Mouse (Mus musculus): ENCODE results near the gene Mrps9. TPM values are rescaled to one million over a fixed set of nuclear protein-coding genes. Genes with fewer than 3 reads are reported as not detected.

Gene Mrps9
- 49.6 and 53.8 TPM in 2 replicates for polyA plus RNA-seq (2016; fragmentation: Nextera tagmentation; extraction: Ambion mirVana)

- Histone ChIP-seq H3K4me1 (replicated peaks) (peaks cover 16% of the 10 kb centered on the region), H3K27me3 (ENCODE audit: insufficient read depth, poor library complexity, severe bottlenecking) (0 out of 2 replicates have a peak, but pooled peaks cover 3% of the 10 kb centered on the region), H3K27ac (peak within 1 kb of the TSS; percentile 91), H3K4me3 (peak within 1 kb of the TSS; percentile 97), H3K36me3 (no peaks in the 10 kb centered on the region), H3K9me3 (no peaks in the 10 kb centered on the region)
- DNase-seq (ENCODE audit: low spot score) = peak; percentile 97
- WGBS = under 1% methylated on average over 23 of the region's 23 CpGs
These were observed at the start of gene Mrps9 for GRCm38 (mm10) chr1:42850663-42851397. Mrps9 (plus strand) TSS chr1:42851233.

GRCm38 (mm10) chr1:42813301-42813845 is 37.7 kb upstream of the Mrps9 start:
- Histone ChIP-seq H3K4me1 (replicated peaks) (no peaks in the 10 kb centered on the region), H3K4me3 (no peak overlapping the region), H3K27ac (no peak overlapping the region), H3K9me3 (no peaks in the 10 kb centered on the region), H3K27me3 (ENCODE audit: insufficient read depth, poor library complexity, severe bottlenecking) (no peaks in the 10 kb centered on the region), H3K36me3 (no peaks in the 10 kb centered on the region)
- DNase-seq (ENCODE audit: low spot score) = no peak
- WGBS = 94% methylated on average over 6 of the region's 6 CpGs

- Histone ChIP-seq H3K4me1 (replicated peaks) (no peaks in the 10 kb centered on the region), H3K27me3 (ENCODE audit: insufficient read depth, poor library complexity, severe bottlenecking) (no peaks in the 10 kb centered on the region), H3K27ac (no peak overlapping the region), H3K9me3 (no peaks in the 10 kb centered on the region), H3K36me3 (no peaks in the 10 kb centered on the region), H3K4me3 (no peak overlapping the region)
- no peak for DNase-seq (ENCODE audit: low spot score)
- 90% methylated on average over 15 of the region's 15 CpGs for WGBS
These were observed 36.0 kb upstream of the Mrps9 start for GRCm38 (mm10) chr1:42814798-42815619.

GRCm38 (mm10) chr1:42851398-42851767 is 350 bp downstream of the Mrps9 start:
- H3K4me1 ChIP-seq (replicated peaks) = peaks cover 16% of the 10 kb centered on the region
- no peaks in the 10 kb centered on the region for H3K9me3 ChIP-seq
- WGBS = under 1% methylated on average over 21 of the region's 21 CpGs
- no peak for DNase-seq (ENCODE audit: low spot score)
- 0 out of 2 replicates have a peak, but pooled peaks cover 3% of the 10 kb centered on the region for H3K27me3 ChIP-seq (ENCODE audit: insufficient read depth, poor library complexity, severe bottlenecking)
- peak overlapping the region; percentile 91 for H3K27ac ChIP-seq
- H3K4me3 ChIP-seq = peak overlapping the region; percentile 97
- H3K36me3 ChIP-seq = 0 out of 2 replicates have a peak, but pooled peaks cover 4% of the 10 kb centered on the region

DNA sequence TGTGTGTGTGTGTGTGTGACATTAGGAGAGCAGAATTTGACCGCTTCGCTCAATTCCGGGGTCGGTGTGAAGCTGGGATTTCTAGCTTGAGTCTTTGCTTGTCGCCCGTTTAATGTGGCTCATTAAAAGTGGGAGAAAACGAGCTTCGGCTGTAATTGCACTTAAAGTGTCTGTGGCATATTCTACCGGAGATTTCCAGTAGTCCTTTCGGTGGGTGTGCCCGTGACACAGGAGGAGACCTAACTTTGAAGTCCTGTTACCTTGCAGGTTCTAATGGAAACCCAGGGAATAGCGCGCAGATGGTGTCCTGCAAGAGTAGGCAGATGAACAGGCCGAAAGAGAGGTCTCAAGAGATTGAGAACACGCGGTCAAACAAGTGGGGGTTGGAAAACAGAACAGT is 777 bp downstream of the Mrps9 start:
- WGBS = 5% methylated on average over 16 of the region's 16 CpGs
- peak overlapping the region; percentile 91 for H3K27ac ChIP-seq
- H3K4me3 ChIP-seq = peak overlapping the region; percentile 97
- H3K4me1 ChIP-seq (replicated peaks) = peaks cover 16% of the 10 kb centered on the region
- 0 out of 2 replicates have a peak, but pooled peaks cover 5% of the 10 kb centered on the region for H3K36me3 ChIP-seq
- peak; percentile 14 for DNase-seq (ENCODE audit: low spot score)
- no peaks in the 10 kb centered on the region for H3K9me3 ChIP-seq
- H3K27me3 ChIP-seq (ENCODE audit: insufficient read depth, poor library complexity, severe bottlenecking) = 0 out of 2 replicates have a peak, but pooled peaks cover 3% of the 10 kb centered on the region

DNA sequence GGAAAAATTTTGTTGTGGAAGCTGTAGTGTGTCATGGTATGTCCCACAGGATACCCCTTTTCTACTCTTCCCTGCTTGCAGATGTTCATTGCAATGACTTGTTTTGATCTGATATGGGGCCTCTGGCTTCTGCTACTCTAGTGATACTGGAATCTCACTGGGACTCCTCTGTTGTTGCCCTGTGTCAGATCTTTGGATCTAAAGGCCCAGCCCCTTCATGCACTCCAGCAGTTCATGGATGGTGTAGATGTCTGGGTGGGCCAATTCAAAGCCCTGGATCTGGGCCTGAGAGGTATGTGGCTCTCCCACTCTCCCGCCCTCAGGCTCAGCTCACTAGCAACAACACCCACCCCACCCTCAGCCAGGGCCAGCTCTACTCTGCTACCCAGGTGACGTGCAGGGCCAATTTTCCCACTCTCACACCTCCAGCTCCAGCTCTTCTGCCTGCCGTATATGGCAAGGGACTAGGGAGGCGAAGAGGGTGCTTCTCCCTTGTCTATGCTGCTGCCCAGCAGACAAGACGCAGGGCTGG is 13.8 kb downstream of the Mrps9 start:
- Histone ChIP-seq H3K4me1 (replicated peaks) (no peaks in the 10 kb centered on the region), H3K9me3 (no peaks in the 10 kb centered on the region), H3K27me3 (ENCODE audit: insufficient read depth, poor library complexity, severe bottlenecking) (no peaks in the 10 kb centered on the region), H3K4me3 (no peak overlapping the region), H3K27ac (no peak overlapping the region), H3K36me3 (peaks cover 45% of the 10 kb centered on the region)
- WGBS = 93% methylated on average over 5 of the region's 5 CpGs
- DNase-seq (ENCODE audit: low spot score) = no peak

DNA sequence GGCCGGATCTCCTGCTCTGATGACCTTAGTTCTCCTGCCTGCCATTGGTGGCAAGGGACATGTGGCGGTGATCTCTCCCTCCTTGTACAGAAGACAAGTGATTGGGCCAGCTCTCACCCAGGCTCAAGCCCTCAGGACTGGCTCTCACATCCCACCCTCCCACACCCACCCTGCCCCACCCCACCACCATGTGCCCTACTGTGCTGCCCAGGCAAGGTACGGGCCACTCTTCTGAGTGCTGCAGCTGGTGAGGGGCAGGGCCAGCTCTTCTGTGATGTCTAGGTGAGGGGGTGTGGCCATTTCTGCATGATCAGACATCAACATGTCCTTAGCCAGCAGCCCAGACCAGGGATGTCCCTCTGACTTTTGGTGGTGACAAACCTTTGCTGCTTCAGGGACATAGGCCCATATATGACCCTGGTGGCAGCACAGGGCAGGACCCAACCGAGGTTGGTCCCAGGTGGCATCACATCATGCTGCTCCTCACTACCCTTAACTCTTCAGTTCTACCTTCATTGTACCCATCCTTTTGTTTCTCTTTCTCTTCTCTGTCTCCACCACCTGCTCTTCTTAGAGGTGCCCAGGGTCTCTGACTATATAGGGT is 14.4 kb downstream of the Mrps9 start:
- no peak overlapping the region for H3K27ac ChIP-seq
- H3K4me1 ChIP-seq (replicated peaks) = no peaks in the 10 kb centered on the region
- no peaks in the 10 kb centered on the region for H3K9me3 ChIP-seq
- no peaks in the 10 kb centered on the region for H3K27me3 ChIP-seq (ENCODE audit: insufficient read depth, poor library complexity, severe bottlenecking)
- no peak for DNase-seq (ENCODE audit: low spot score)
- no peak overlapping the region for H3K4me3 ChIP-seq
- 97% methylated on average over 4 of the region's 4 CpGs for WGBS
- H3K36me3 ChIP-seq = peaks cover 45% of the 10 kb centered on the region

GRCm38 (mm10) chr1:42865986-42866385 is 15.0 kb downstream of the Mrps9 start:
- no peaks in the 10 kb centered on the region for H3K4me1 ChIP-seq (replicated peaks)
- no peaks in the 10 kb centered on the region for H3K27me3 ChIP-seq (ENCODE audit: insufficient read depth, poor library complexity, severe bottlenecking)
- peaks cover 45% of the 10 kb centered on the region for H3K36me3 ChIP-seq
- DNase-seq (ENCODE audit: low spot score) = no peak
- no peaks in the 10 kb centered on the region for H3K9me3 ChIP-seq
- no peak overlapping the region for H3K4me3 ChIP-seq
- no peak overlapping the region for H3K27ac ChIP-seq
- WGBS = 94% methylated on average over 4 of the region's 4 CpGs

DNA sequence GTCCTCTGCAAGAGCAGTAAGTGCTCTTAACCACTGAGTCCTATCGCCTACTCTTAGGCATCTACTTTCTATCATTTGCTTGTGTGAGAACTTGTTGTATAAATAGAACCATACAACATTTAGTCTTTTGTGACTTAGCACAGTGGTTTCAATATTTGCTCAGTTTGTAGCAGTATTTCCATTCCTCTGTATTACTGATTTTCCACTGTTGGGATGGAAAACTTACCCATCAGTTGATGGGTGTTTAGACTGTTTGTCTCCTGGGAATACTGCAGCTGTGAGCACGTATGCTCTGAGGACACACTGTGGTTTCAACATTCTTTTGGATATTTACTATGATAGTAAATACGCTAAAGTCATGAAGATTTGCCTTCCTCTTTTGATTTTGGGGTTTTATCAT is 16.2 kb downstream of the Mrps9 start:
- 91% methylated on average over 3 of the region's 3 CpGs for WGBS
- no peak for DNase-seq (ENCODE audit: low spot score)
- H3K4me3 ChIP-seq = no peak overlapping the region
- no peak overlapping the region for H3K27ac ChIP-seq
- peaks cover 45% of the 10 kb centered on the region for H3K36me3 ChIP-seq
- no peaks in the 10 kb centered on the region for H3K27me3 ChIP-seq (ENCODE audit: insufficient read depth, poor library complexity, severe bottlenecking)
- no peaks in the 10 kb centered on the region for H3K4me1 ChIP-seq (replicated peaks)
- H3K9me3 ChIP-seq = no peaks in the 10 kb centered on the region

- H3K27ac ChIP-seq = no peak overlapping the region
- H3K36me3 ChIP-seq = no peaks in the 10 kb centered on the region
- no peak overlapping the region for H3K4me3 ChIP-seq
- no peaks in the 10 kb centered on the region for H3K9me3 ChIP-seq
- no peak for DNase-seq (ENCODE audit: low spot score)
- no peaks in the 10 kb centered on the region for H3K27me3 ChIP-seq (ENCODE audit: insufficient read depth, poor library complexity, severe bottlenecking)
- peaks cover 11% of the 10 kb centered on the region for H3K4me1 ChIP-seq (replicated peaks)
- WGBS = 92% methylated on average over 2 of the region's 2 CpGs
These were observed 23.1 kb downstream of the Mrps9 start for GRCm38 (mm10) chr1:42874174-42874573.

- Histone ChIP-seq H3K9me3 (no peaks in the 10 kb centered on the region), H3K4me3 (no peak overlapping the region), H3K27ac (no peak overlapping the region), H3K4me1 (replicated peaks) (peaks cover 11% of the 10 kb centered on the region), H3K36me3 (no peaks in the 10 kb centered on the region), H3K27me3 (ENCODE audit: insufficient read depth, poor library complexity, severe bottlenecking) (no peaks in the 10 kb centered on the region)
- no peak for DNase-seq (ENCODE audit: low spot score)
- 85% methylated on average over 5 of the region's 5 CpGs for WGBS
These were observed 24.2 kb downstream of the Mrps9 start for GRCm38 (mm10) chr1:42875271-42875670.

GRCm38 (mm10) chr1:42876463-42877093 is 25.5 kb downstream of the Mrps9 start:
- Histone ChIP-seq H3K36me3 (no peaks in the 10 kb centered on the region), H3K4me3 (no peak overlapping the region), H3K27ac (peak overlapping the region; percentile 74), H3K4me1 (replicated peaks) (peaks cover 11% of the 10 kb centered on the region), H3K9me3 (no peaks in the 10 kb centered on the region), H3K27me3 (ENCODE audit: insufficient read depth, poor library complexity, severe bottlenecking) (no peaks in the 10 kb centered on the region)
- 80% methylated on average over 4 of the region's 4 CpGs for whole genome bisulfite sequencing
- DNase-seq (ENCODE audit: low spot score) = no peak
